Mouse (Mus musculus): Measurements from ENCODE around the gene Tomm40. TPM values are rescaled to one million over a fixed set of nuclear protein-coding genes. Genes with fewer than 3 reads are reported as not detected.

Gene Tomm40
- polyA plus RNA-seq, 1 experiment, result 111 TPM

DNA sequence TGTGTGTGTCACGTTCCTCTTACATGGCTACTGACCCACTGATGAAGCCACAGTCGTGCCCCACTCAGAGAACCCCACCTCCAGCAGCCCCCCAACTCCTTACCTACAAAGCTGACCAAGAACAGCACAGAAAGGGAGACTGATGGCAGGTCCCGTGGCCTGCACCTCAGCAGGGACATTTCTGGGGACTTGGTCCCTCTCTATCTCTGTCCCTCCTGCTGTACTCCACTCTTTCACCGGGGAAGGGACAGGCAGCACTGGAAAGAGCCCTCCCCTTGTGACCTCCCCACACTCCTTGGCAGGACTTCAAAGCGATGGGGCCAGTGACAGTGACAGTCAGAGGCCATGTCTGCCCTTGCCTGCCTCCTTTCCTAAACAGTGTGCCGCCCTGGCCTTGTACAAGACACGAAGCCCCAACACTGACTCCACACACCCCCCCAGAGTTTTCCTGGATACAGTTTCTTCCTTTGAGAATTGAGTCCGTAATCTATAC lies 34.0 kb downstream of the Tomm40 start, which contains the start of the genes Gm44805 and Apoc4:
TSS of gene Gm44805 (minus strand) at position 222 of the 493 bp plus-strand sequence.
TSS of gene Apoc4 (minus strand) at position 278 of the 493 bp plus-strand sequence.
- no peak for DNase-seq (ENCODE audit: low read depth)
- TF ChIP-seq POLR2A (IDR thresholded peaks at IDR 0.05; ENCODE audit: borderline replicate concordance, extremely low read depth, insufficient read depth, insufficient read length, poor library complexity, severe bottlenecking), result no peak
- no peak for TF ChIP-seq CTCF (IDR thresholded peaks at IDR 0.05; ENCODE audit: borderline replicate concordance, extremely low read depth, insufficient read depth, insufficient read length)

DNA sequence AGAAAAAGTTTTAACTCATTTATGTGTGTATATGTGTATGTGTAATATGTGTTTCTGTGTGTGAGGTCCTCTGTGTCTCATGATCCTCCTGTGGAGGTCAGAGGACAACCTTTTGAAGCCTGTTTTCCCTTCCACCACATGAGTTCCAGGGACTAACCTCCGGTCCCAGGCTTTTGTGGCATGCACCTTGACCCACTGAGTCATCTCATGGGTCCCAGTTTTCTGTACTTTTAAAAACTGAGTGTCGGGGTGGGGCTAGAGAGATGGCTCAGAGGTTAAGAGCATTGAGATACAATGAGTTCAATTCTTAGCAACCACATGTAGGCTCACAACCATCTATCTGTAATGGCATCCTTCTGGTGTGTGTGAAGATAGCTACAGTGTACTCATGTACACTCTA lies 34.5 kb downstream of the Tomm40 start:
- DNase-seq (ENCODE audit: low read depth), result no peak
- no peak for TF ChIP-seq CTCF (IDR thresholded peaks at IDR 0.05; ENCODE audit: borderline replicate concordance, extremely low read depth, insufficient read depth, insufficient read length)
- TF ChIP-seq POLR2A (IDR thresholded peaks at IDR 0.05; ENCODE audit: borderline replicate concordance, extremely low read depth, insufficient read depth, insufficient read length, poor library complexity, severe bottlenecking), result no peak

DNA sequence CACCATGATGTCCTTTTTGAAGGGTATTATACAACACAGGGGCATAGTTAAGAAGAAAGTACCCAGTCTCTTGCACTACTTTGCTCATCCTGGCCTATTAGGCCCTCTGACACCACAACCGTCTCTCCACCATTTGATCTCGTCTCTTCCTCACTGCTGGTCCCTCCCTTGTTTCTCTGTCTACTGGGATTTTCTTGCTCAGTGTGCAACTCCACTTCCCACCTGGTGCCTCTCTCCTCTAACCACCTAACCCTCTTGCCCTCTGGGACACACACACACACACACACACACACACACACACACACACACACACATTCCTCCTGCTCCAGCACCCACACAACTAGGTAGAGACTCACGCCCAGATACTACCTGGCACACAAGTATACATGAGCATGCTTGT lies 36.3 kb downstream of the Tomm40 start:
- DNase-seq (ENCODE audit: low read depth), result no peak
- TF ChIP-seq POLR2A (IDR thresholded peaks at IDR 0.05; ENCODE audit: borderline replicate concordance, extremely low read depth, insufficient read depth, insufficient read length, poor library complexity, severe bottlenecking) (no peak), CTCF (IDR thresholded peaks at IDR 0.05; ENCODE audit: borderline replicate concordance, extremely low read depth, insufficient read depth, insufficient read length) (no peak)

DNA sequence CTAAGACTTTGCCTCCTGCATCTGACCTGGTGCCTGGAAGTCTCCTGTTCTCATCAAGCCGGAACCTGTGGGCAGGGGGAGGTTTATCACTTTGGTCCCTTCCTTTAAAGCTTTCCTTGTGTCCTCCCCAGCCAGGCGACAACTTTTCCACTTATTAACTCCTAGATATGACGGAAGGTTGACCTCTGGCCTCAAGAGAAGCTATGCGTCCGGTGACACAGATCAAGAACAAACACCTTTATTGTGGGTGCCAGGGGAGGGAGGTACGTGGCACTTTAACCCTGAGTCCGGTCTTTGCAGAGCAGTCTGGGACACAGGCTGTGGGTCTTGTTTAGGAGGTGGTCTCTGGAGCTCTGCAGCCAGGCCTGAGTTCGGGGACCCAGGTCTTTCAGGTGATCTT lies 37.4 kb downstream of the Tomm40 start, which contains the start of gene Apoc2:
TSS of gene Apoc2 (minus strand) at position 70 of the 400 bp plus-strand sequence.
- DNase-seq (ENCODE audit: low read depth), result no peak
- TF ChIP-seq CTCF (IDR thresholded peaks at IDR 0.05; ENCODE audit: borderline replicate concordance, extremely low read depth, insufficient read depth, insufficient read length) (no peak), POLR2A (IDR thresholded peaks at IDR 0.05; ENCODE audit: borderline replicate concordance, extremely low read depth, insufficient read depth, insufficient read length, poor library complexity, severe bottlenecking) (no peak)

DNA sequence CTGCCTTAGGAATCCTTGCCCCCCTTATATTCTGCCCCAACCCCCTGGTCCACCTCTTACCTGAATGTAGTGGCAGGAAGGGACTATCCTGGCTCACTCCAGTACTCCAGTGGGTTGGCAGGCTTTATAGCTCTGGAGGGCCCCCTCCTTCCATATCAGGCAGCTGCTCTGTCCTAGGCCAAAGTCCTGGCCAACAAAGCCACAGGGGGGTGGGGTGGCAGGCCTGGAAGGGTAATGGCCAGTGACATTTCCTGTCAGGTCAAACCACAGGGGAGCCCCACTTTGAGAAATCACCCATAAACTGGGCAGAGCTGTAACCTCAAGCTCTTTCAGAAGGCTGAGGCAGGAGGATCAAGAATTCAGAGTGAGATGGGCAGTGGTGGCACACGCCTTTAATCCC lies 38.6 kb downstream of the Tomm40 start:
- no peak for TF ChIP-seq POLR2A (IDR thresholded peaks at IDR 0.05; ENCODE audit: borderline replicate concordance, extremely low read depth, insufficient read depth, insufficient read length, poor library complexity, severe bottlenecking)
- no peak for TF ChIP-seq CTCF (IDR thresholded peaks at IDR 0.05; ENCODE audit: borderline replicate concordance, extremely low read depth, insufficient read depth, insufficient read length)
- no peak for DNase-seq (ENCODE audit: low read depth)

DNA sequence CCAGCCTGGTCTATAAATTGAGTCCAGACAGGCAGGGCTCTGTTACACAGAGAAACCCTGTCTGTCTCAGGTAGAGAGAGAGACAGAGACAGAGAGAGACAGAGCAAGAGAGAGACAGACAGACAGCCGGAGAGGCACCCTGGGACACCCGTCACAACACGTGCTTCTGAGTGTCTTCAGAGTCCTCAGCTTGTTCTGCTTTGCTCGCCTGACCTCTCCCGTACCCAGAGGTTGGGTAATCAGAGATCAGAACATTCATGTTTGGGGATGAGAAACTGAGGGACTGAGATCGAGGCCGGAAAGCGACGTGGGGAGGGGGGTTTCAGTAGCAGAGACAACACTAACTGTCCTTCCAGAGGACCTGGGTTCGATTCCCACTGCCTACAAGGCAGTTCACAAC lies 39.4 kb downstream of the Tomm40 start:
- TF ChIP-seq POLR2A (IDR thresholded peaks at IDR 0.05; ENCODE audit: borderline replicate concordance, extremely low read depth, insufficient read depth, insufficient read length, poor library complexity, severe bottlenecking) (no peak), CTCF (IDR thresholded peaks at IDR 0.05; ENCODE audit: borderline replicate concordance, extremely low read depth, insufficient read depth, insufficient read length) (no peak)
- no peak for DNase-seq (ENCODE audit: low read depth)

DNA sequence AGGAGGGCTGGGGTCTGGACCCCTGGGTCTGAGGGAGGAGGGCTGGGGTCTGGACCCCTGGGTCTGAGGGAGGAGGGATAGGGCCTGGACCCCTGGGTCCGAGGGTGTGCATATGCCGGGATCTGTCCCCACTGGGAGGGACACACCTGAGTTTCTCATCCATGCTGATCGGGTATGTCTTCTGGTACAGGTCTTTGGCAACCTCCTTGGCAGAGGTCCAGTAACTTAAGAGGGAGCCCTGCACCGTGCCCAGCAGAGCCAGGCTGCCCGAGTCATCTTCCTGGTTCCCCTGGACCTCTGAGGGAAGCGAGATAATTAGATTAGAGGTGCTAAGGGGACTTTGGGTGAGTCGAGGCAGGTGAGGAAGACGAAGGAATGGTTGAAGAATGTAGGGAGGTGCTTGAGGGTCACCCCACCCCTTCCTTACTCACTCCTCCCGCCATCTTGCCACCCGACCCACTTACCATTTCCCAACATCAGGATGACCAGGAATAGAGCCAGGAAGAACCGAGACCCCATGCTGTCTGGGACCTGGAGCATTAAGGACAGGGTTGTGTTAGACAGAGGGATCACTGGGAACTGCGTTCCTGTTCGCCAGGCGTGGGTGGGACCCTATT lies 42.0 kb downstream of the Tomm40 start:
- TF ChIP-seq POLR2A (IDR thresholded peaks at IDR 0.05; ENCODE audit: borderline replicate concordance, extremely low read depth, insufficient read depth, insufficient read length, poor library complexity, severe bottlenecking), result no peak
- TF ChIP-seq CTCF (IDR thresholded peaks at IDR 0.05; ENCODE audit: borderline replicate concordance, extremely low read depth, insufficient read depth, insufficient read length), result no peak
- DNase-seq (ENCODE audit: low read depth), result no peak

DNA sequence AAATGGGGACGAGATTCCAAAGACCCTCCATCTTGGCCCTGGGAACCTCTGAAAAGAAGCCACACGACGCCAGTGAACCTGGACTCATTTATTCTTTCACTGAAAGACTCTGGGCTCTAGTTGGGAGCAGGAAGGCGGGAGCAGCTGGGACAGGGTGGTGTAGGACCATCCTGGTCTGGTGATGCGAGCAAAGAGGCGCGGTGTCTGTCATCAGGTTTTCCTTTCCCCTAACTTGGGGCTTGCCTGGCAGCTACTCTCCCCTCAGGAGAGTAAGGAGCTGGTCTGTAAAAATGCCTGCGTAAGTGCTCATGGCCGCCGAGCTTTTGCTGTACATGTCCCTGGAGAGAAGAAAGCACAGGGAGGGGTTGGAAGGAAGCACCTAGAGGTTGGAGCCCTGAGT lies 43.7 kb downstream of the Tomm40 start:
- no peak for DNase-seq (ENCODE audit: low read depth)
- TF ChIP-seq POLR2A (IDR thresholded peaks at IDR 0.05; ENCODE audit: borderline replicate concordance, extremely low read depth, insufficient read depth, insufficient read length, poor library complexity, severe bottlenecking) (no peak), CTCF (IDR thresholded peaks at IDR 0.05; ENCODE audit: borderline replicate concordance, extremely low read depth, insufficient read depth, insufficient read length) (no peak)

DNA sequence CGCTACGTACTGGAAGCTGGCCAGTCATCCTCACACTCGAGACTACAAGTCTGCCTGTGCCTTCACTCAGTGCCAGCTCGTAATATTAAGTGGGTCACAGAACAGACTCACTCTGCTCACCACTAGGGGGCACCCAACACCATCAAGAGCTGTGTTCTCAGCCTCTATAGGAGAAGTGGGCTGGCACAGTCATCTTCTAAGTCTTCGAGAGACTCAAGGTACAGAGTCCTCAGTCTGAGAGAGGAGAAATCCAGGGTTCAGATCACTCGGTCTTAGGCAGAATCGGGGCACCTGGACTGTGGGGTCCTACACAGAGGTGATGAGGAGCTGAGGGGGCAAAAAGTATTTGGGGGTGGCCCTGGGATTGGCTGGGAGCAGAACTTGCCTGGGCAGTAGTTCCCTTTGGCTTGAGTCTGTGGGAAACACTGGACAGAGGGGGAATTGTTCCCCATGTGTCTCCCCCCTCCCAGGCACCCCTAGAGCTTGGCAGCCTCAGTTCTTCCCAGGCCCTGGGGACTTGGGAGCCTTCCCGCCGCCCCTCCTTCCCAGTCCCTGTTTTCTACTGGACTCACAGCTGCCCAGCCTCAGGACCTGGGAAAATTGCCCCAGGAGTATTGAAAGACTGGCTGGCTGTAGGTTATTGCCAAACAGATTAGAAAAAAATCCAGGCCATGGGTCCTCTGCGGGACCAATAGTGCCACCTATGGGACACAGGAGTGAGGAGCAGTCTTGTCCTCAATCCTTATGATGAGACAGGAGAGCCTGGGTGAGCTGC lies 46.1 kb downstream of the Tomm40 start:
- TF ChIP-seq CTCF (IDR thresholded peaks at IDR 0.05; ENCODE audit: borderline replicate concordance, extremely low read depth, insufficient read depth, insufficient read length), result peak; percentile 88
- TF ChIP-seq POLR2A (IDR thresholded peaks at IDR 0.05; ENCODE audit: borderline replicate concordance, extremely low read depth, insufficient read depth, insufficient read length, poor library complexity, severe bottlenecking), result no peak
- peak; percentile 96 for DNase-seq (ENCODE audit: low read depth)

DNA sequence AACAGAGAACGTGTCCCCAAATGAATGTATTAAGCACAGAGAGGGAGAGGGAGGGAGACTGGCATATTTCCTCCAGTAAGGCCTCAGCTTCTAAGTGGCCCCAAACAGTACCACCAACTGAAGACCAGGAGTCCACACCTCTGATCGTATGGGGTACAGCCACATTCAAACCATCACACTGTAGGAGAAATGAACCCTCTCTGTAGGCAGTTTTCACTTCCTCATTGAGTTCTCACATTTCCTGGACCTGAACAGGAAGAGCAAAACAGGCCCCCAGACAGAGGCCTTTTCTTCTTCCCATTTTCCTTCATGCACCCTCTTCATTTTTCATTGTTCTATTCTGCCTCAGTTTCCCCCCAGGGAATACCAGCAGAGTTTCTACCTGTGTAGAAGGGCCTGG lies 47.8 kb downstream of the Tomm40 start:
- TF ChIP-seq POLR2A (IDR thresholded peaks at IDR 0.05; ENCODE audit: borderline replicate concordance, extremely low read depth, insufficient read depth, insufficient read length, poor library complexity, severe bottlenecking) (no peak), CTCF (IDR thresholded peaks at IDR 0.05; ENCODE audit: borderline replicate concordance, extremely low read depth, insufficient read depth, insufficient read length) (no peak)
- no peak for DNase-seq (ENCODE audit: low read depth)

DNA sequence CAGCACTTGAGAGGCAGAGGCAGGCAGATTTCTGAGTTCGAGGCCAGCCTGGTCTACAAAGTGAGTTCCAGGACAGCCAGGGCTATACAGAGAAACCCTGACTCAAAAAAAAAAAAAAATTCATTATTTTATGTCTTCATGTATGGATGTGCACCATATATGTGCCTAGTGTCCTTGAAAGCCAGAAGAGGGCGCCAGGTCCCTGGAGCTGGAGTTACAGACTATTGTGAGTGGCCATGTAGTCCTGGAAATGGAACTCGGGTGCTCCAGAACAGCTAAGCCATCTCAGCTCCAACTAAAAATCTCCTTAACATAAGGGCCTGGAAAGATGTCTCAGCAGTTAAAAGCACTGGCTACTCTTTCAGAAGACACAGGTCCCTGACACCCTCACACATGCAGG lies 48.5 kb downstream of the Tomm40 start:
- TF ChIP-seq CTCF (IDR thresholded peaks at IDR 0.05; ENCODE audit: borderline replicate concordance, extremely low read depth, insufficient read depth, insufficient read length) (no peak), POLR2A (IDR thresholded peaks at IDR 0.05; ENCODE audit: borderline replicate concordance, extremely low read depth, insufficient read depth, insufficient read length, poor library complexity, severe bottlenecking) (no peak)
- peak; percentile 8 for DNase-seq (ENCODE audit: low read depth)

Measured in brain, embryonic 14.5 days (tissue).